Mouse (Mus musculus) CH12.LX (cell line): ENCODE measurements around the gene Psmc1. TPM values are rescaled to one million over a fixed set of nuclear protein-coding genes. Genes with fewer than 3 reads are reported as not detected.
A peak's percentile ranks its signal among the peaks of the same experiment; 100 is the strongest.

Experiments
- DNase-seq: peaks from one replicate; pipeline ENCODE4 v3.0.0-alpha.2; 2013; ENCODE audit errors: extremely low read depth
- H3K27ac ChIP-seq: 2 replicates; pipeline ENCODE4 v1.5.1; 2012; ENCODE audit warnings: low read depth, mild to moderate bottlenecking, control low read depth, moderate library complexity; ENCODE audit not compliant: insufficient read depth
- H3K27me3 ChIP-seq: replicated peaks from 2 replicates; pipeline ENCODE3; 2012; ENCODE audit warnings: inconsistent platforms
- H3K36me3 ChIP-seq, 2 experiments: replicated peaks in 1 of 2; 2 replicates each; pipeline versions ENCODE3 to v1.6.1; 2012; ENCODE audit warnings: inconsistent platforms in 1 of 2, low read length in 1 of 2, mild to moderate bottlenecking in 1 of 2, mixed read lengths in 1 of 2, moderate library complexity in 1 of 2; ENCODE audit not compliant: control insufficient read depth in 1 of 2, insufficient read depth in 1 of 2
- H3K4me1 ChIP-seq, 2 experiments: 2 replicates each; pipeline ENCODE4 v1.6.1; 2012; ENCODE audit warnings: inconsistent platforms in 1 of 2, moderate library complexity in 1 of 2; ENCODE audit not compliant: insufficient read depth in 2 of 2, control insufficient read depth in 1 of 2
- H3K4me2 ChIP-seq: 2 replicates; pipeline ENCODE4 v1.6.1; 2012; ENCODE audit warnings: low read depth, mild to moderate bottlenecking, control low read depth; ENCODE audit not compliant: poor library complexity, insufficient read depth, severe bottlenecking
- H3K4me3 ChIP-seq, 3 experiments: fragments of 150-350 bp in 1 of 3; sonication (generic) in 1 of 3; replicated peaks in 1 of 3; 2 replicates each; pipeline versions ENCODE3 to v1.5.1; 2011 to 2012; ENCODE audit warnings: low read depth in 2 of 3, low read length in 2 of 3, mild to moderate bottlenecking in 2 of 3, moderate library complexity in 2 of 3, control low read depth in 1 of 3, improper control_type of control experiment in 1 of 3, inconsistent platforms in 1 of 3, mixed read lengths in 1 of 3; ENCODE audit not compliant: poor library complexity in 1 of 3
- H3K79me2 ChIP-seq: replicated peaks from 2 replicates; pipeline ENCODE4 v1.6.1; 2012; ENCODE audit warnings: mild to moderate bottlenecking, moderate library complexity; ENCODE audit not compliant: control insufficient read depth, poor library complexity, insufficient read depth, severe bottlenecking; ENCODE audit errors: extremely low read depth
- H3K9ac ChIP-seq: 2 replicates; pipeline ENCODE4 v1.6.1; 2012; ENCODE audit warnings: low read depth, mild to moderate bottlenecking, control low read depth, moderate library complexity; ENCODE audit not compliant: insufficient read depth
- H3K9me3 ChIP-seq: replicated peaks from 2 replicates; pipeline ENCODE3; 2012; ENCODE audit warnings: low read length, inconsistent platforms, mixed read lengths
- BHLHE40 ChIP-seq: IDR thresholded peaks from 2 replicates; pipeline ENCODE4 v1.6.1; 2011; ENCODE audit warnings: mild to moderate bottlenecking, low read depth, low read length, improper control_type of control experiment
- CHD1 ChIP-seq: IDR thresholded peaks from 2 replicates; pipeline ENCODE4 v1.6.1; 2012; ENCODE audit warnings: low read depth, low read length, improper control_type of control experiment, inconsistent platforms
- CHD2 ChIP-seq: IDR thresholded peaks from 2 replicates; pipeline ENCODE4 v1.6.1; 2011; ENCODE audit warnings: low read length, improper control_type of control experiment
- CTCF ChIP-seq, 2 experiments: IDR thresholded peaks in 1 of 2; conservative IDR thresholded peaks in 1 of 2; 2 replicates each; pipeline ENCODE4 v1.5.1; 2011 to 2012; ENCODE audit warnings: low read depth in 2 of 2, low read length in 2 of 2, improper control_type of control experiment in 1 of 2, inconsistent platforms in 1 of 2, mild to moderate bottlenecking in 1 of 2, moderate library complexity in 1 of 2
- E2F4 ChIP-seq: IDR thresholded peaks from 2 replicates; pipeline ENCODE4 v1.6.1; 2011; ENCODE audit warnings: low read depth, low read length, improper control_type of control experiment; ENCODE audit not compliant: insufficient replicate concordance
- ELF1 ChIP-seq: IDR thresholded peaks from 2 replicates; pipeline ENCODE4 v1.6.1; 2014; ENCODE audit warnings: low read depth, mild to moderate bottlenecking, inconsistent platforms, low read length, improper control_type of control experiment
- EP300 ChIP-seq: IDR thresholded peaks from 2 replicates; pipeline ENCODE4 v1.6.1; 2011; ENCODE audit warnings: low read length, improper control_type of control experiment
- ETS1 ChIP-seq: conservative IDR thresholded peaks from 2 replicates; pipeline ENCODE4 v1.6.1; 2012; ENCODE audit warnings: low read depth, mild to moderate bottlenecking, inconsistent platforms, low read length, improper control_type of control experiment, moderate library complexity
- GABPA ChIP-seq: IDR thresholded peaks from 2 replicates; pipeline ENCODE4 v1.6.1; 2012; ENCODE audit warnings: low read depth, low read length, improper control_type of control experiment, inconsistent platforms; ENCODE audit not compliant: insufficient replicate concordance
- HCFC1 ChIP-seq: IDR thresholded peaks from 2 replicates; pipeline ENCODE4 v1.6.1; 2012; ENCODE audit warnings: low read depth, mild to moderate bottlenecking, inconsistent platforms, low read length, improper control_type of control experiment
- IRF4 ChIP-seq: IDR thresholded peaks from 2 replicates; pipeline ENCODE4 v1.6.1; 2014; ENCODE audit warnings: low read depth, mild to moderate bottlenecking, inconsistent platforms, low read length, improper control_type of control experiment
- JUN ChIP-seq: IDR thresholded peaks from 2 replicates; pipeline ENCODE4 v1.6.1; 2011; ENCODE audit warnings: low read depth, mild to moderate bottlenecking, low read length, improper control_type of control experiment, moderate library complexity; ENCODE audit not compliant: insufficient read depth
- JUND ChIP-seq: conservative IDR thresholded peaks from 2 replicates; pipeline ENCODE4 v1.6.1; 2011; ENCODE audit warnings: low read depth, low read length, improper control_type of control experiment
- KAT2A ChIP-seq: IDR thresholded peaks from 2 replicates; pipeline ENCODE4 v1.6.1; 2012; ENCODE audit warnings: low read length, improper control_type of control experiment, inconsistent platforms; ENCODE audit not compliant: insufficient replicate concordance
- MAFK ChIP-seq: IDR thresholded peaks from 2 replicates; pipeline ENCODE4 v1.6.1; 2011; ENCODE audit warnings: low read length, improper control_type of control experiment; ENCODE audit not compliant: insufficient replicate concordance
- MAX ChIP-seq: IDR thresholded peaks from 2 replicates; pipeline ENCODE4 v1.6.1; 2011; ENCODE audit warnings: low read length, improper control_type of control experiment
- MAZ ChIP-seq: IDR thresholded peaks from 2 replicates; pipeline ENCODE4 v1.6.1; 2012; ENCODE audit warnings: low read depth, mild to moderate bottlenecking, inconsistent platforms, low read length, improper control_type of control experiment, moderate library complexity
- MEF2A ChIP-seq: IDR thresholded peaks from 2 replicates; pipeline ENCODE4 v1.6.1; 2014; ENCODE audit warnings: low read depth, mild to moderate bottlenecking, inconsistent platforms, low read length, improper control_type of control experiment, borderline replicate concordance
- MXI1 ChIP-seq: IDR thresholded peaks from 2 replicates; pipeline ENCODE4 v1.6.1; 2011; ENCODE audit warnings: mild to moderate bottlenecking, low read depth, low read length, improper control_type of control experiment
- MYC ChIP-seq: IDR thresholded peaks from 2 replicates; pipeline ENCODE4 v1.6.1; 2011; ENCODE audit warnings: low read depth, mild to moderate bottlenecking, improper control_type of control experiment, low read length
- NELFE ChIP-seq: IDR thresholded peaks from 2 replicates; pipeline ENCODE4 v1.6.1; 2011; ENCODE audit warnings: low read depth, low read length, improper control_type of control experiment
- NRF1 ChIP-seq: IDR thresholded peaks from 2 replicates; pipeline ENCODE4 v1.6.1; 2014; ENCODE audit warnings: low read depth, mild to moderate bottlenecking, inconsistent platforms, low read length, improper control_type of control experiment, moderate library complexity
- PAX5 ChIP-seq: IDR thresholded peaks from 2 replicates; pipeline ENCODE4 v1.6.1; 2012; ENCODE audit warnings: low read length, inconsistent platforms, mixed read lengths
- POLR2A ChIP-seq: IDR thresholded peaks from 2 replicates; pipeline ENCODE4 v1.6.1; 2011; ENCODE audit warnings: low read depth, mild to moderate bottlenecking, improper control_type of control experiment, low read length
- POLR2AphosphoS2 ChIP-seq: IDR thresholded peaks from 2 replicates; pipeline ENCODE4 v1.6.1; 2011; ENCODE audit warnings: low read depth, low read length, improper control_type of control experiment
- RAD21 ChIP-seq: IDR thresholded peaks from 2 replicates; pipeline ENCODE4 v1.6.1; 2011; ENCODE audit warnings: low read depth, mild to moderate bottlenecking, low read length, improper control_type of control experiment, moderate library complexity
- RCOR1 ChIP-seq: conservative IDR thresholded peaks from 2 replicates; pipeline ENCODE4 v1.6.1; 2012; ENCODE audit warnings: low read depth, mild to moderate bottlenecking, inconsistent platforms, low read length, improper control_type of control experiment
- SIN3A ChIP-seq: IDR thresholded peaks from 2 replicates; pipeline ENCODE4 v1.6.1; 2012; ENCODE audit warnings: low read length, improper control_type of control experiment, inconsistent platforms
- SMC3 ChIP-seq: IDR thresholded peaks from 2 replicates; pipeline ENCODE4 v1.6.1; 2011; ENCODE audit warnings: low read depth, low read length, improper control_type of control experiment
- TBP ChIP-seq: conservative IDR thresholded peaks from 2 replicates; pipeline ENCODE4 v1.6.1; 2011; ENCODE audit warnings: low read depth, low read length, improper control_type of control experiment
- TCF12 ChIP-seq: IDR thresholded peaks from 2 replicates; pipeline ENCODE4 v1.6.1; 2014; ENCODE audit warnings: low read depth, mild to moderate bottlenecking, inconsistent platforms, low read length, improper control_type of control experiment
- UBTF ChIP-seq: IDR thresholded peaks from 2 replicates; pipeline ENCODE4 v1.6.1; 2012; ENCODE audit warnings: low read depth, mild to moderate bottlenecking, inconsistent platforms, low read length, improper control_type of control experiment, moderate library complexity
- USF1 ChIP-seq: IDR thresholded peaks from 2 replicates; pipeline ENCODE4 v1.6.1; 2014; ENCODE audit warnings: low read depth, mild to moderate bottlenecking, inconsistent platforms, low read length, improper control_type of control experiment
- USF2 ChIP-seq: conservative IDR thresholded peaks from 2 replicates; pipeline ENCODE4 v1.6.1; 2011; ENCODE audit warnings: low read depth, low read length, improper control_type of control experiment
- ZC3H11A ChIP-seq: IDR thresholded peaks from 2 replicates; pipeline ENCODE4 v1.6.1; 2012; ENCODE audit warnings: low read depth, mild to moderate bottlenecking, inconsistent platforms, low read length, improper control_type of control experiment
- ZKSCAN1 ChIP-seq: IDR thresholded peaks from 2 replicates; pipeline ENCODE4 v1.6.1; 2012; ENCODE audit warnings: low read depth, inconsistent platforms, low read length, improper control_type of control experiment, borderline replicate concordance
- ZMIZ1 ChIP-seq: IDR thresholded peaks from 2 replicates; pipeline ENCODE4 v1.6.1; 2012; ENCODE audit warnings: low read depth, mild to moderate bottlenecking, inconsistent platforms, low read length, improper control_type of control experiment
- ZNF384 ChIP-seq: IDR thresholded peaks from 2 replicates; pipeline ENCODE4 v1.6.1; 2012; ENCODE audit warnings: low read depth, low read length, improper control_type of control experiment, inconsistent platforms
- dilution Hi-C: fragments of 300-500 bp; cut with MboI; formaldehyde crosslinking; loops from 2 replicates; pipeline ENCODE4 v1.14.3; 2020; ENCODE audit warnings: low sequenced_read_pairs; ENCODE audit not compliant: extremely low pct_unique_long_range_greater_than_20kb, extremely low pct_ligation_motif_present
- in situ Hi-C: fragments of 300-500 bp; cut with MboI; formaldehyde crosslinking; loops from 3 replicates; pipeline ENCODE4 v1.14.3; 2019; ENCODE audit warnings: low sequenced_read_pairs, low pct_ligation_motif_present, low pct_unique_long_range_greater_than_20kb, mixed read lengths
- polyA plus RNA-seq: library from polyadenylated mRNA; unstranded; fragments of >175 nt; gene quantifications from 2 replicates; pipeline ENCODE4 v1.2.1, GENCODE M21; 2012; ENCODE audit warnings: low read depth; ENCODE audit not compliant: insufficient read length
- total RNA-seq, 2 experiments: library from RNA; depleted of rRNA; stranded (reverse); fragments of 300-350 nt in 1 of 2; fragments of >200 nt in 1 of 2; gene quantifications; 2 replicates each; pipeline ENCODE4 v1.2.3; 2012 to 2014

Psmc1 gene
- total and polyA plus RNA-seq, 3 experiments = 244 to 501 (median 278) TPM

DNA sequence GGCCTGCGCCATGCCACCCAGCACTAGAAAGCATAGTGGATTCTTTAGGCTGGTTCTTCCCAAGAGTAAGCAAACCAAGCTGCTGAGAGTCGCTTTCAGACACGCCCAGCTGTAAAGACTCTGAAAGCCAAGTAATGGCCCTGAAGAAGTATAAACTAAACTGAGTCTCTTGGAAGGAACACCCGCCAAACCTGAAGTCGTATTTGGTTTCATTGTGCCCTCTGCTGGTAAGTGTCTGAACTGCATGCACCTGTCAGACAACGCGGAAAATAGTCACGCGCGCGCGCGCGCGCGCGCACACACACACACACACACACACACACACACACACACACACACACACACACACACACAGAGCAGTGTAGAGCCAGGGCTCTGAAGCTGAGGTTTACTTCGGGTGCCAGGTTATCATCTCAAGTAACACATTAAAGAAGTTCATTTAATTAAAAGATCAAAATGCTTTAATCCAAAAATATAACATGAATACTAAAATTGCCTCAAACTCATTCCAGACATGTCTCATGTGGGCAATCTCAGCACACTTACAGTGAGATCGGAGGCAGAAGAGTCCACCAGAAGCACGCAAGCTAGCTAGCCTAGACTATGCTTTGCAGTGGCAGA is 3.6 kb upstream of the Psmc1 start:
- H3K9me3 ChIP-seq = no peaks in the 10 kb centered on the region
- no peak overlapping the region for H3K4me3 ChIP-seq
- TF ChIP-seq JUN = no peak
- 0 out of 2 replicates have a peak, but pooled peaks have one; percentile 27 for TF ChIP-seq MAZ
- TF ChIP-seq ZNF384 = no peak
- no peak for TF ChIP-seq KAT2A
- peak; percentile 86 for TF ChIP-seq RAD21
- TF ChIP-seq HCFC1 = no peak; the same call in 1 of the 2 replicates
- TF ChIP-seq BHLHE40 = peak; percentile 84
- peak; percentile 39; the same call in 1 of the 2 replicates for TF ChIP-seq ZMIZ1
- peak; percentile 50 for TF ChIP-seq NELFE
- peak; percentile 49; the same call in 1 of the 2 replicates for TF ChIP-seq ELF1
- no peak for TF ChIP-seq CHD1
- peak; percentile 53 to 86; a peak in 3 of 4 replicates for TF ChIP-seq CTCF (conservative IDR thresholded peaks at IDR 0.05 in 1 of 2, IDR thresholded peaks at IDR 0.05 in 1 of 2; ENCODE audit: low read depth in 2 of 2, low read length in 2 of 2)
- TF ChIP-seq IRF4 = no peak; the same call in 1 of the 2 replicates
- peak; percentile 93 for TF ChIP-seq SMC3
- TF ChIP-seq EP300 = no peak
- no peak for TF ChIP-seq POLR2AphosphoS2
- no peak for TF ChIP-seq USF2
- no peak for TF ChIP-seq JUND
- peak; percentile 68; the same call in 1 of the 2 replicates for TF ChIP-seq SIN3A
- TF ChIP-seq UBTF = no peak
- TF ChIP-seq GABPA = no peak
- no peak; the same call in none of the 2 replicates for TF ChIP-seq POLR2A
- TF ChIP-seq NRF1 = peak; percentile 71
- TF ChIP-seq MYC = peak; percentile 73; the same call in 1 of the 2 replicates
- peak; percentile 63 for TF ChIP-seq ZC3H11A
- TF ChIP-seq CHD2 = no peak
- TF ChIP-seq MAFK = no peak
- no peak for TF ChIP-seq MAX
- peak; percentile 70; the same call in 1 of the 2 replicates for TF ChIP-seq TBP
- peak; percentile 92 for TF ChIP-seq E2F4
- no peak for TF ChIP-seq PAX5
- peak; percentile 61; the same call in 1 of the 2 replicates for TF ChIP-seq MEF2A
- no peak for TF ChIP-seq USF1
- TF ChIP-seq RCOR1 = no peak
- TF ChIP-seq TCF12 = peak; percentile 61
- no peak for TF ChIP-seq ZKSCAN1
- peak; percentile 35; the same call in 1 of the 2 replicates for TF ChIP-seq MXI1
- no peak for TF ChIP-seq ETS1
- peak overlapping the region; percentile 64 for H3K9ac ChIP-seq
- H3K79me2 ChIP-seq = peaks cover 12% of the 10 kb centered on the region
- peak overlapping the region; percentile 83 for H3K4me2 ChIP-seq
- no peaks in the 10 kb centered on the region for H3K27me3 ChIP-seq
- in situ Hi-C loops = loop anchor here (10.0 to 25.0 kb wide), 2 partner anchors 202 to 1019 kb away; no protein-coding TSS in a partner anchor
- dilution Hi-C loops = no loop called here
- peak overlapping the region; percentile 55 for H3K27ac ChIP-seq
- DNase-seq = peak; percentile 81
- peaks cover 13 to 27% of the 10 kb centered on the region in 2 experiments for H3K4me1 ChIP-seq
- peaks cover 0 to 2% of the 10 kb centered on the region in 2 experiments for H3K36me3 ChIP-seq
